Mouse (Mus musculus): Measurements from ENCODE around the gene Olfr287. TPM values are rescaled to one million over a fixed set of nuclear protein-coding genes. Genes with fewer than 3 reads are reported as not detected.

Olfr287 gene
- total and polyA plus RNA-seq, 3 experiments, result not detected

DNA sequence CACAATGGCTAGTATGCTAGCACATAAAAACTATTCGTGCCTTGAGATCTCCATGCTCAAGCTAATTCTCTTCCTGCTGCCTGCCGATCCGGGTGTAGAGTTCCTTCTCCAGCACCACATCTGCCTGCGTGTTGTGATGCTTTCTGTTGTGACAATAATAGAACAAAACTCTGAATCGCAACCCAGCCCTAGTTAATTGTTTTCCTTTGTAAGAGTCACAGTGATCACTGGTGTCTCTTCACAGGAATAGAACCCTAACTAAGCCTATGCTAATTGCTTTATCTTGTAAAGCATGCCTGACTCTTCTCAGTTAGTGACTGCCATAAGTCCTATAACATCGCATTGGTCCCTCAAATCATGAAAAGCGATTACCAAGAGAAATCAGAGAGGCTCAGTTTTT is 5.2 kb upstream of the Olfr287 start:
- WGBS, result 71% methylated on average over 7 of the region's 7 CpGs
- intact Hi-C loops (cut with DNase I), result no loop called here
- TF ChIP-seq EP300 (IDR thresholded peaks at IDR 0.05; ENCODE audit: insufficient read depth, low read depth, low read length) (no peak), CTCF (IDR thresholded peaks at IDR 0.05) (no peak), POLR2A (IDR thresholded peaks at IDR 0.05; ENCODE audit: insufficient read depth, low read depth, low read length) (no peak)

DNA sequence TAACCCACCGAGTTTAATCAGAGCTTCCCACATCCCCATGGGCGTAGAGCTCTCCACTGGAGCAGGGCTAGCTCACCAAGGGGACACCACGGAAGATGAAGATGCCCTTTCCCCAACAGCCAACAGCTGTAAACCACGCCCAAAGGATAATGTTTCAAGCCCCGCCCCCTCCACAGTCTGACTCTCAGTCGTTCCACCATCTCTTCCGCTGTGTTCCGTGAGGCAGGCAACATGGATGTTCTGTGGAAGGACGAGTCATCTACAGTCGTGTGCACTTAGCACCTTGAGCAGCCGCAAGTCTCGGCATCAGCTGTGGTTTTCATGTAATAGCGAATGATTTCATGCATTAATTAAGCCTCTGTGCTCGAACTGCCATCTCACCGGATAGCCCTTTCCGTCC is 4.8 kb upstream of the Olfr287 start:
- Histone ChIP-seq H3K27me3 (ENCODE audit: control insufficient read depth, insufficient read depth, low read length) (no peaks in the 10 kb centered on the region), H3K36me3 (ENCODE audit: control insufficient read depth, insufficient read depth, low read length) (no peaks in the 10 kb centered on the region), H3K9ac (ENCODE audit: low read depth, low read length) (no peak overlapping the region), H3K79me2 (replicated peaks; ENCODE audit: control insufficient read depth, insufficient read depth, low read length) (no peaks in the 10 kb centered on the region), H3K4me1 (ENCODE audit: control insufficient read depth, insufficient read depth, low read length) (no peaks in the 10 kb centered on the region), H3K27ac (no peak overlapping the region), H3K4me3 (no peak overlapping the region)
- no peak for DNase-seq
- TF ChIP-seq CTCF (IDR thresholded peaks at IDR 0.05) (no peak), EP300 (IDR thresholded peaks at IDR 0.05; ENCODE audit: insufficient read depth, low read depth, low read length) (no peak), POLR2A (IDR thresholded peaks at IDR 0.05; ENCODE audit: insufficient read depth, low read depth, low read length) (no peak)
- 43% methylated on average over 16 of the region's 16 CpGs for WGBS
- intact Hi-C loops (cut with DNase I), result no loop called here

More for the DNA sequence above, 5.2 kb upstream of the Olfr287 start:
- DNase-seq, result no peak
- H3K27me3 ChIP-seq (ENCODE audit: control insufficient read depth, insufficient read depth, low read length), result no peaks in the 10 kb centered on the region
- no peak overlapping the region for H3K27ac ChIP-seq
- H3K4me1 ChIP-seq (ENCODE audit: control insufficient read depth, insufficient read depth, low read length), result no peaks in the 10 kb centered on the region
- H3K4me3 ChIP-seq, result no peak overlapping the region
- H3K9ac ChIP-seq (ENCODE audit: low read depth, low read length), result no peak overlapping the region
- no peaks in the 10 kb centered on the region for H3K79me2 ChIP-seq (replicated peaks; ENCODE audit: control insufficient read depth, insufficient read depth, low read length)
- no peaks in the 10 kb centered on the region for H3K36me3 ChIP-seq (ENCODE audit: control insufficient read depth, insufficient read depth, low read length)

- Histone ChIP-seq H3K4me1 (ENCODE audit: control insufficient read depth, insufficient read depth, low read length) (no peaks in the 10 kb centered on the region), H3K79me2 (replicated peaks; ENCODE audit: control insufficient read depth, insufficient read depth, low read length) (no peaks in the 10 kb centered on the region), H3K9ac (ENCODE audit: low read depth, low read length) (no peak overlapping the region), H3K27ac (no peak overlapping the region), H3K36me3 (ENCODE audit: control insufficient read depth, insufficient read depth, low read length) (no peaks in the 10 kb centered on the region), H3K4me3 (no peak overlapping the region), H3K27me3 (ENCODE audit: control insufficient read depth, insufficient read depth, low read length) (no peaks in the 10 kb centered on the region)
- DNase-seq, result no peak
- TF ChIP-seq EP300 (IDR thresholded peaks at IDR 0.05; ENCODE audit: insufficient read depth, low read depth, low read length) (no peak), CTCF (IDR thresholded peaks at IDR 0.05) (no peak), POLR2A (IDR thresholded peaks at IDR 0.05; ENCODE audit: insufficient read depth, low read depth, low read length) (no peak)
- intact Hi-C loops (cut with DNase I), result no loop called here
Measured at GRCm38 (mm10) chr15:98222377-98222776, 1.5 kb upstream of the Olfr287 start.

- Histone ChIP-seq H3K9ac (ENCODE audit: low read depth, low read length) (no peak overlapping the region), H3K4me3 (no peak overlapping the region), H3K27me3 (ENCODE audit: control insufficient read depth, insufficient read depth, low read length) (no peaks in the 10 kb centered on the region), H3K36me3 (ENCODE audit: control insufficient read depth, insufficient read depth, low read length) (no peaks in the 10 kb centered on the region), H3K4me1 (ENCODE audit: control insufficient read depth, insufficient read depth, low read length) (no peaks in the 10 kb centered on the region; the same call in 1 of the 2 replicates), H3K79me2 (replicated peaks; ENCODE audit: control insufficient read depth, insufficient read depth, low read length) (no peaks in the 10 kb centered on the region), H3K27ac (no peak overlapping the region)
- intact Hi-C loops (cut with DNase I), result no loop called here
- TF ChIP-seq CTCF (IDR thresholded peaks at IDR 0.05) (no peak), POLR2A (IDR thresholded peaks at IDR 0.05; ENCODE audit: insufficient read depth, low read depth, low read length) (no peak), EP300 (IDR thresholded peaks at IDR 0.05; ENCODE audit: insufficient read depth, low read depth, low read length) (no peak)
- 47% methylated on average over 5 of the region's 5 CpGs for WGBS
- no peak for DNase-seq
Measured at GRCm38 (mm10) chr15:98214130-98214529, 6.7 kb downstream of the Olfr287 start.

- Histone ChIP-seq H3K36me3 (ENCODE audit: control insufficient read depth, insufficient read depth, low read length) (no peaks in the 10 kb centered on the region), H3K4me1 (ENCODE audit: control insufficient read depth, insufficient read depth, low read length) (no peaks in the 10 kb centered on the region; the same call in 1 of the 2 replicates), H3K27me3 (ENCODE audit: control insufficient read depth, insufficient read depth, low read length) (no peaks in the 10 kb centered on the region), H3K4me3 (no peak overlapping the region), H3K27ac (no peak overlapping the region), H3K79me2 (replicated peaks; ENCODE audit: control insufficient read depth, insufficient read depth, low read length) (no peaks in the 10 kb centered on the region), H3K9ac (ENCODE audit: low read depth, low read length) (no peak overlapping the region)
- 67% methylated on average over 5 of the region's 5 CpGs for WGBS
- DNase-seq, result no peak
- intact Hi-C loops (cut with DNase I), result no loop called here
- TF ChIP-seq EP300 (IDR thresholded peaks at IDR 0.05; ENCODE audit: insufficient read depth, low read depth, low read length) (no peak), POLR2A (IDR thresholded peaks at IDR 0.05; ENCODE audit: insufficient read depth, low read depth, low read length) (no peak), CTCF (IDR thresholded peaks at IDR 0.05) (no peak)
Measured at GRCm38 (mm10) chr15:98213336-98213870, 7.5 kb downstream of the Olfr287 start.

DNA sequence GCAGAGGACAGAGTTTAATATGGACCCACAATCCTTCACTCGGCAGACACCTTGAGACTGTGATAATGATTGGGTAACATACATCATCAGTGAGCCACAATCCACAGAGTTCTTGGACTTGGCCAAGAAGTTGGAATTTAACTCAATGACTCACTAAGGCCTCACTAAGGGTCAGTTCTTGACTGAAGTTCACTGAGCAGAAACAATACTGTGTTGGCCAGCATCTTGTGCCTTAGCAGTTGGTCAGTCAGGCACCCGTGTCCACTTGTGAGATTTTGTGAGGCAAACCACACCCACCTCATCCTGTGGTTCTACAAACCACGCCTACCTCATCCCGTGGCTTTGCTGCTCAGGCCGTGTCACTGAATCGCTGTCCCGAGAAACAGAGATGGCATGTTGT is 11.2 kb downstream of the Olfr287 start:
- no peaks in the 10 kb centered on the region; the same call in 1 of the 2 replicates for H3K4me1 ChIP-seq (ENCODE audit: control insufficient read depth, insufficient read depth, low read length)
- TF ChIP-seq EP300 (IDR thresholded peaks at IDR 0.05; ENCODE audit: insufficient read depth, low read depth, low read length), result no peak
- no peak for TF ChIP-seq CTCF (IDR thresholded peaks at IDR 0.05)
- TF ChIP-seq POLR2A (IDR thresholded peaks at IDR 0.05; ENCODE audit: insufficient read depth, low read depth, low read length), result no peak
- 70% methylated on average over 7 of the region's 7 CpGs for WGBS
- intact Hi-C loops (cut with DNase I), result no loop called here
- no peaks in the 10 kb centered on the region for H3K36me3 ChIP-seq (ENCODE audit: control insufficient read depth, insufficient read depth, low read length)
- no peak for DNase-seq
- no peaks in the 10 kb centered on the region for H3K79me2 ChIP-seq (replicated peaks; ENCODE audit: control insufficient read depth, insufficient read depth, low read length)
- no peak overlapping the region for H3K4me3 ChIP-seq
- H3K27ac ChIP-seq, result no peak overlapping the region
- H3K9ac ChIP-seq (ENCODE audit: low read depth, low read length), result no peak overlapping the region
- H3K27me3 ChIP-seq (ENCODE audit: control insufficient read depth, insufficient read depth, low read length), result no peaks in the 10 kb centered on the region
